Mouse (Mus musculus) midbrain, postnatal 0 days (tissue): ENCODE data around the gene Lpin2. TPM values are rescaled to one million over a fixed set of nuclear protein-coding genes. Genes with fewer than 3 reads are reported as not detected.

ENCODE experiments used
- ATAC-seq: fragments of 200-750 bp; cut with Nextera tagmentation; 2 replicates; pipeline ENCODE4 v1.8.0; 2017; ENCODE audit warnings: moderate number of reproducible peaks, mild to moderate bottlenecking, moderate TSS enrichment, moderate library complexity; ENCODE audit not compliant: low FRiP score
- DNase-seq: peaks from one replicate; pipeline ENCODE4 v3.0.0-alpha.2; 2015; ENCODE audit warnings: low spot score
- H3K27ac ChIP-seq: fragments of 300-500 bp; sonication (generic); 2 replicates; pipeline ENCODE4 v1.5.1; 2014; ENCODE audit warnings: low read depth, mild to moderate bottlenecking, low read length, mixed read lengths
- H3K27me3 ChIP-seq: fragments of 300-500 bp; sonication (generic); 2 replicates; pipeline ENCODE4 v1.6.1; 2014; ENCODE audit warnings: low read length, control low read depth, mixed read lengths; ENCODE audit not compliant: insufficient read depth
- H3K36me3 ChIP-seq: fragments of 300-500 bp; sonication (generic); 2 replicates; pipeline ENCODE4 v1.6.1; 2014; ENCODE audit warnings: low read length, control low read depth, mixed read lengths; ENCODE audit not compliant: insufficient read depth
- H3K4me1 ChIP-seq: fragments of 300-500 bp; sonication (generic); 2 replicates; pipeline ENCODE4 v1.6.1; 2014; ENCODE audit warnings: mild to moderate bottlenecking, control low read depth, antibody characterized with exemption, low read length, mixed read lengths; ENCODE audit not compliant: insufficient read depth
- H3K4me2 ChIP-seq: fragments of 300-500 bp; sonication (generic); 2 replicates; pipeline ENCODE4 v1.6.1; 2014; ENCODE audit warnings: low read depth, mild to moderate bottlenecking, low read length, mixed read lengths; ENCODE audit not compliant: poor library complexity, severe bottlenecking
- H3K4me3 ChIP-seq: fragments of 300-500 bp; sonication (generic); 2 replicates; pipeline ENCODE4 v1.5.1; 2014; ENCODE audit warnings: low read depth, mild to moderate bottlenecking, low read length, moderate library complexity
- H3K9ac ChIP-seq: fragments of 300-500 bp; sonication (generic); replicated peaks from 2 replicates; pipeline ENCODE4 v1.6.1; 2014; ENCODE audit warnings: mild to moderate bottlenecking, low read length, moderate library complexity, mixed read lengths; ENCODE audit not compliant: poor library complexity, severe bottlenecking
- H3K9me3 ChIP-seq: fragments of 300-500 bp; sonication (generic); 2 replicates; pipeline ENCODE4 v1.6.1; 2016; ENCODE audit warnings: low read length, control low read depth
- CTCF ChIP-seq: IDR thresholded peaks from 2 replicates; pipeline ENCODE4 v1.5.1; 2016; ENCODE audit warnings: antibody characterized with exemption, mild to moderate bottlenecking
- WGBS: fragments of 180-500 bp; shearing (Covaris S2); extraction: QIAGEN DNeasy Blood & Tissue Kit; methylation state at CpG from one replicate; pipeline ENCODE4 v1.1.7; 2014; 5-methylcytosine and 5-hydroxymethylcytosine counted together
- polyA plus RNA-seq: library from polyadenylated mRNA; unstranded; fragments of >200 nt; fragmentation: Nextera tagmentation; extraction: Ambion mirVana; gene quantifications from 2 replicates; pipeline ENCODE4 v1.2.1, GENCODE M21; 2015
- total RNA-seq: library from RNA; depleted of rRNA; stranded (reverse); fragments of >200 nt; gene quantifications from 2 replicates; pipeline ENCODE4 v1.2.3, GENCODE M21; 2014

The Lpin2 gene
- total and polyA plus RNA-seq, 2 experiments from 2014 or later: 39.1 to 53.4 TPM

DNA sequence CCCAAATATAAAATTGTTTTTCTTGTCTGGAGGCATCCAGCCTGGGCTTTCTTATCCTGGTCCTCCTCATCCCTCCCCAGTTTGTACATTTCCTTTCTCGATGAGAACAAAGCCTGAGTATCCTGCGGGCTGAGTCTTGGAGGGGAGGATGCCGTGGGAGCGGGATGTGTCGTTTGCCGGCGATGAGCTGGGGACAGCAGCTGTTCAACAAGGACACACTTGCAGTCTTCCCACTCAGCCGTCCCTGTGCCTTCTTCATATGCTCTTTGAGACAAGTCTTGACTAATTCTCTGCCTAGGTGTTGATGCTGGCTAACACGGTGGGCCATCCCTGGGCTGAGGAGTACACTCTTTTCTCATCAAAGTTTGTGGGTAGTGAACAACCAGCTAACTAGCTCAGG is 13.5 kb upstream of the Lpin2 start:
- WGBS: 67% methylated on average over 9 of the region's 9 CpGs
- ATAC-seq (no peak), DNase-seq (no peak)
- no peaks in the 10 kb centered on the region for H3K9me3 ChIP-seq
- H3K36me3 ChIP-seq: no peaks in the 10 kb centered on the region
- no peaks in the 10 kb centered on the region for H3K27me3 ChIP-seq
- no peak overlapping the region for H3K27ac ChIP-seq
- H3K4me1 ChIP-seq: no peaks in the 10 kb centered on the region
- H3K4me2 ChIP-seq: no peak overlapping the region
- no peak overlapping the region for H3K4me3 ChIP-seq
- H3K9ac ChIP-seq: no peak overlapping the region
- no peak for TF ChIP-seq CTCF

DNA sequence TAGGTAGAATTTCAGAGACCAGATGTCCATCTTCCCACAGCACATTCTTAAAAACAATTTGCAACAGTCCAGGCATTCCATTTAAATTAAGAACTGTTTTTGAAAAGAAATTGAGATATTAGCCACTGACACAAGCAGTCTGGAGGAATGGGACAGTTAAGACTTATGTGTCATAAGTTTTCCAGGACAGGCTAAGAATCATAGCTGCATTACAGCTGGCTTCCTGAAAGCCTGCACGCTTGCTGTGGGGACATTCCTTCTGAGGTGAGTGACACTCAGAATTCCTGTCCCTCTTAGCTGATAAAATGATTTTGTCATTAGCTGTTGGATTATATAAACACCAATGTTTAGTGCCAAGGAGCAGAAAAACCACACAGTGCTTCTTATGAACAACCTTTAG is 12.7 kb upstream of the Lpin2 start:
- no peaks in the 10 kb centered on the region for H3K36me3 ChIP-seq
- ATAC-seq: no peak
- H3K27me3 ChIP-seq: no peaks in the 10 kb centered on the region
- H3K9ac ChIP-seq: no peak overlapping the region
- 88% methylated on average over 1 of the region's 1 CpGs for WGBS
- H3K4me2 ChIP-seq: no peak overlapping the region
- no peak overlapping the region for H3K4me3 ChIP-seq
- H3K27ac ChIP-seq: no peak overlapping the region
- no peaks in the 10 kb centered on the region for H3K9me3 ChIP-seq
- no peak for DNase-seq
- no peak for TF ChIP-seq CTCF
- no peaks in the 10 kb centered on the region for H3K4me1 ChIP-seq

DNA sequence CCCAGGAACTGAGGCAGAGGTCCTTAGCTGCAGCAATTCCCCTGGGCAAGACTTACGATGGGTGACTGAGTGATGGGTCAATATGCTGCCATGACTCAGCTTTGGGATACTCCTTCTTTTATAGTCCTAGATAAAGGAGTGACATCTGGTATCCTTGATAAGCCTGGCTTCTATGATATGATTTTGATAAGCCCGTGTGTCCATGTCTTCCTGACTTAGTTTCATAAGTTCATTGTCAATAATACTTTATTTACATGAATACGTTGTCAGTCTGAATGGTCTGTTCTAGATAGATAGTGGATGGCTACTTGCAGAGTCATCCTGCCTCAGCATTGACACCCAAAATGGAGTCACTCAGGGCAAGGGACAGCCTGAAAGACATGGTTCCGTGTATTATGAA is 11.2 kb upstream of the Lpin2 start:
- no peaks in the 10 kb centered on the region for H3K27me3 ChIP-seq
- DNase-seq (no peak), ATAC-seq (no peak)
- no peak for TF ChIP-seq CTCF
- no peaks in the 10 kb centered on the region for H3K9me3 ChIP-seq
- no peaks in the 10 kb centered on the region for H3K36me3 ChIP-seq
- H3K4me3 ChIP-seq: no peak overlapping the region
- H3K27ac ChIP-seq: no peak overlapping the region
- H3K4me1 ChIP-seq: no peaks in the 10 kb centered on the region
- H3K4me2 ChIP-seq: no peak overlapping the region
- 85% methylated on average over 4 of the region's 4 CpGs for WGBS
- no peak overlapping the region for H3K9ac ChIP-seq

DNA sequence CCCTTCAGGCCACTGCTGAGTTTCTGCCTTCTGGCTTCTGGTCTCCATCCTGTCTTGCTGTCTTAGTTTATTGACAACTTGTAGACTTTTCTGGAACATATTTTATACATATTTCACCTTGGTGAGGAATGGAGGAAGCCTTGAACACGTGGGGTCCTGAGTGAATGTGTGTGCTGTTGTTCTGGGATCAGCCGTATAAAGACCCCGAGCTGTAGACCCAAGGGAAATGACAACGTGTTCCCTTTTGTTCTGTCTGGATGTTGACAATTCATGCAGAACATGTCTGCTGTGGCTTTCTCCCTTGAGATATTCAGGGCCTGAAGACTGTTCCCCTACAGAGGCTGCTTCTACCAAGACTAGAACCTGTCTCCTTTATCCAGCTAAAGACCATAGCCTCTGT is 5.0 kb upstream of the Lpin2 start:
- H3K27me3 ChIP-seq: no peaks in the 10 kb centered on the region
- H3K9ac ChIP-seq: no peak overlapping the region
- TF ChIP-seq CTCF: no peak
- H3K27ac ChIP-seq: no peak overlapping the region
- no peaks in the 10 kb centered on the region for H3K36me3 ChIP-seq
- DNase-seq (no peak), ATAC-seq (no peak)
- peaks cover 1% of the 10 kb centered on the region; the same call in 1 of the 2 replicates for H3K4me1 ChIP-seq
- H3K9me3 ChIP-seq: no peaks in the 10 kb centered on the region
- 39% methylated on average over 4 of the region's 4 CpGs for WGBS
- no peak overlapping the region for H3K4me2 ChIP-seq
- H3K4me3 ChIP-seq: no peak overlapping the region

DNA sequence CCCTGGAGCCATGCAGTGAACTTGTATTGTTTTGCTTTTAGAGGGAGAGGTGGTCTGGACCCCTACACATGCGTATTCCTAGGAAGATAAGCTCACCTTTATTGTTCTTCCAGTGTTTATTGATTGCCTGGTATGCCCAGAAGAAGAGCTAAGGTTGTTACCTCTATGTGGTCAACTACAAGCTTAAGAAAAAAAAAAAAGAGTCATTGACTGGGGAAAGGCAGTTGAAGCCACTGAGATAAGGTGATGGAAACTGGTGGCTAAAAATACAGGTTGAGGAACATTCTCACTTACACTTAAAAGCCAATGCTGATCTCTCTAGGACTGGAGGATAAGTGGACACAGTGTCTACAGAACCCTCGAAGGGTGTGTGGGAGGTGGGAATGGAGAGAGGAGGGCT is 4.4 kb upstream of the Lpin2 start:
- no peak overlapping the region for H3K4me2 ChIP-seq
- no peak overlapping the region for H3K27ac ChIP-seq
- H3K9ac ChIP-seq: no peak overlapping the region
- no peak overlapping the region for H3K4me3 ChIP-seq
- H3K36me3 ChIP-seq: no peaks in the 10 kb centered on the region
- 80% methylated on average over 2 of the region's 2 CpGs for WGBS
- no peaks in the 10 kb centered on the region for H3K27me3 ChIP-seq
- no peaks in the 10 kb centered on the region for H3K9me3 ChIP-seq
- no peak for TF ChIP-seq CTCF
- ATAC-seq (no peak), DNase-seq (no peak)
- H3K4me1 ChIP-seq: peaks cover 3% of the 10 kb centered on the region; the same call in 1 of the 2 replicates

DNA sequence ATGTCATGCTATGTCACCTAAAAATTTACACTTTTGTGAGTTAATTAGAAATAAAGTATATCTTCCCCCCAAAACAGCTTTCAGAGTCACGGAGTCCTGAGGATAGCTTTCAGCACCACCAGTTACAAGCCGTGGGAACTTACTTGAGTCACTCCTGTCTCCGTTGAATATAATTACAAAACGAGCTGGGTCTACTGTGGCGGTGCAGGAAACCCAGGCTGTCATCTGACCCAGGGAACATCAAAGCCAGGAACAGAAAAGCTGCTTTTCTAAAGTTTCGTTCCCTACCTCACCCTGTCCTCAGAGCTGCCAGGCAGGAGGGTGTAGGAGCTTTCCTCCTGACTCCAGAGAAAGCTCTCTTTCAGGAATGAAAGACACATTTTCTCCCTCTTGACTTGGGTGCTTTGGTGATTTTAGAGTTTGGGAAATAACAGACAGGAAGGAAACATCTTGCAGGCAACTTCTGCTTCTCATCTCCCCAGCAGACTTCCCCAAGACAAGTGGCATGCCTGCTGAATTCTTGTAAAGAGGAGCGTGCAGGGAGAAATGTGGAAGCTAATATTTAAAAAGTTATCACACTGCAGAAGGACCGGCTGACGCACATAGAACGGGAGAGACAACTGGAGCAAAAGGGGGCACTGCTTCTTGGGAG is 3.7 kb upstream of the Lpin2 start:
- WGBS: 52% methylated on average over 10 of the region's 10 CpGs
- ATAC-seq (no peak), DNase-seq (no peak)
- Histone ChIP-seq H3K27me3 (no peaks in the 10 kb centered on the region), H3K9ac (no peak overlapping the region), H3K9me3 (no peaks in the 10 kb centered on the region), H3K4me3 (no peak overlapping the region), H3K4me2 (no peak overlapping the region), H3K27ac (no peak overlapping the region), H3K36me3 (no peaks in the 10 kb centered on the region), H3K4me1 (peaks cover 3% of the 10 kb centered on the region; the same call in 1 of the 2 replicates)
- TF ChIP-seq CTCF: no peak
